Comparison of ENCODE assay signal across 16 mouse cellular contexts in genomic region chr15:78889401-78889853, GRCm38 (mm10). TPM values are rescaled to one million over a fixed set of nuclear protein-coding genes. Genes with fewer than 3 reads are reported as not detected.
A peak's percentile ranks its signal among the peaks of the same experiment; 100 is the strongest.
DNase-seq lines count a peak whose midpoint lies in the region; ATAC-seq and TF ChIP-seq lines count a peak whose summit lies in the region.
"Had no signal": no experiment of that assay in that cellular context is flagged by ENCODE, and none has a peak within 500 bp of the region (broad histone marks: within the 10 kb centered on the region; RNA-seq: fewer than 3 reads in every experiment).

No protein-coding gene starts in this region.

- no peak overlapping the region for H3K9ac ChIP-seq in heart, embryonic 15.5 days
- H3K9ac ChIP-seq in liver, embryonic 15.5 days, result no peak overlapping the region
- H3K9ac ChIP-seq: hindbrain, embryonic 15.5 days; midbrain, embryonic 12.5 days had no signal

- 0 out of 2 replicates have a peak overlapping the region, but pooled peaks have one; percentile 44 for H3K27ac ChIP-seq in heart, embryonic 15.5 days
- no peak overlapping the region for H3K27ac ChIP-seq in liver, embryonic 15.5 days (replicated peaks)
- H3K27ac ChIP-seq: hindbrain, embryonic 15.5 days; left cerebral cortex, adult 2 months; midbrain, embryonic 12.5 days had no signal

- H3K4me3 ChIP-seq in heart, embryonic 15.5 days, result no peak overlapping the region
- 0 out of 2 replicates have a peak overlapping the region, but pooled peaks have one; percentile 29 for H3K4me3 ChIP-seq in E14TG2a.4 (replicated peaks; ENCODE audit: low read length)
- no peak overlapping the region for H3K4me3 ChIP-seq in liver, embryonic 15.5 days (replicated peaks)
- H3K4me3 ChIP-seq: hindbrain, embryonic 15.5 days; left cerebral cortex, adult 2 months; midbrain, embryonic 12.5 days had no signal

- 38% methylated on average over 13 of the region's 13 CpGs for WGBS in heart, embryonic 15.5 days
- 30% methylated on average over 13 of the region's 13 CpGs for WGBS in liver, embryonic 15.5 days (ENCODE audit: insufficient replicate concordance)

- no peak overlapping the region for H3K4me2 ChIP-seq in heart, embryonic 15.5 days
- peak overlapping the region; percentile 29 for H3K4me2 ChIP-seq in liver, embryonic 15.5 days
- H3K4me2 ChIP-seq: hindbrain, embryonic 15.5 days; midbrain, embryonic 12.5 days had no signal

- peaks cover 65% of the 10 kb centered on the region for H3K36me3 ChIP-seq in heart, embryonic 15.5 days
- H3K36me3 ChIP-seq in E14TG2a.4 (ENCODE audit: insufficient read depth, low read length), result peaks cover 97% of the 10 kb centered on the region
- H3K36me3 ChIP-seq in liver, embryonic 15.5 days (replicated peaks), result peaks cover 74% of the 10 kb centered on the region

- TF ChIP-seq CTCF in E14TG2a.4 (conservative IDR thresholded peaks at IDR 0.05; ENCODE audit: low read length), result no peak

- intact Hi-C loops in heart, postnatal 25 days (cut with DNase I), result no loop called here

- no peak for ATAC-seq in heart, embryonic 15.5 days (replicated peaks; ENCODE audit: insufficient number of reproducible peaks, insufficient read depth, low FRiP score, low read depth)
- peak; percentile 50 for ATAC-seq in liver, embryonic 15.5 days (ENCODE audit: insufficient read depth)

- no peaks in the 10 kb centered on the region for H3K27me3 ChIP-seq in heart, embryonic 15.5 days
- H3K27me3 ChIP-seq in E14TG2a.4 (ENCODE audit: insufficient read depth, low read length), result no peaks in the 10 kb centered on the region
- H3K27me3 ChIP-seq in liver, embryonic 15.5 days, result no peaks in the 10 kb centered on the region
- H3K27me3 ChIP-seq: CH12.LX; hindbrain, embryonic 15.5 days; midbrain, embryonic 12.5 days had no signal

- H3K4me1 ChIP-seq in heart, embryonic 15.5 days (replicated peaks), result peaks cover 40% of the 10 kb centered on the region
- H3K4me1 ChIP-seq in E14TG2a.4 (replicated peaks; ENCODE audit: low read depth, low read length), result peaks cover 62% of the 10 kb centered on the region
- H3K4me1 ChIP-seq in liver, embryonic 15.5 days (replicated peaks), result peaks cover 51% of the 10 kb centered on the region

- H3K9me3 ChIP-seq in heart, embryonic 15.5 days (replicated peaks), result no peaks in the 10 kb centered on the region
- no peaks in the 10 kb centered on the region for H3K9me3 ChIP-seq in E14TG2a.4 (ENCODE audit: low read length)
- H3K9me3 ChIP-seq in liver, embryonic 15.5 days (replicated peaks), result no peaks in the 10 kb centered on the region
- H3K9me3 ChIP-seq: hindbrain, embryonic 15.5 days; midbrain, embryonic 12.5 days had no signal

- DNase-seq in heart, postnatal 25 days (ENCODE audit: low spot score), result no peak
- DNase-seq in ZHBTc4 (ENCODE audit: low read depth, low spot score), result peak; percentile 69
- DNase-seq in adrenal gland, adult 8-10 months, result no peak
- no peak for DNase-seq in spleen, postnatal 14 days (ENCODE audit: low spot score in 2 of 2)
- DNase-seq in adipocyte (ENCODE audit: low spot score), result no peak
- DNase-seq: cerebellum, adult 11 months; thymus, postnatal 36 days had no signal

RNA-seq across cellular contexts. Expression of gene Gm49510, which starts 10.0 kb away (rescaled TPM):
- 0.53 TPM in 1 of 2 replicates, not detected in the other for polyA plus RNA-seq in heart, embryonic 15.5 days (2015; fragmentation: Nextera tagmentation; extraction: Ambion mirVana)
- under 1 TPM in 1 of 2 experiments, not detected in 1; 0.18 TPM for total RNA-seq in heart, postnatal 25 days (2021)
- 0.08 and 0.26 TPM in 2 replicates for polyA plus RNA-seq in liver, embryonic 15.5 days (2015; fragmentation: Nextera tagmentation; extraction: Ambion mirVana)
- total RNA-seq in adrenal gland, adult 8-10 months (2022), result under 1 TPM in 1 of 4 experiments, not detected in 3; 0.45 TPM
- total RNA-seq: left cerebral cortex, adult 2 months had no signal
- polyA plus RNA-seq: hindbrain, embryonic 15.5 days; small intestine, adult 2 months had no signal

RNA-seq across cellular contexts. Expression of gene Sh3bp1, which starts 10.1 kb away (rescaled TPM):
- polyA plus RNA-seq in heart, embryonic 15.5 days (2015; fragmentation: Nextera tagmentation; extraction: Ambion mirVana), result 15.1 and 24.5 TPM in 2 replicates
- 1 to 10 TPM; 4.1 to 4.8 TPM for total RNA-seq in heart, postnatal 25 days (2021)
- 14.4 and 15.3 TPM in 2 replicates for polyA plus RNA-seq in liver, embryonic 15.5 days (2015; fragmentation: Nextera tagmentation; extraction: Ambion mirVana)
- 10 to 100 TPM in 2 of 4 experiments, 1 to 10 TPM in 2; 8.5 to 23.0 (median 15.2) TPM for total RNA-seq in adrenal gland, adult 8-10 months (2022)

RNA-seq across cellular contexts. Expression of gene Gga1, which starts 12.4 kb away (rescaled TPM):
- polyA plus RNA-seq in heart, embryonic 15.5 days (2015; fragmentation: Nextera tagmentation; extraction: Ambion mirVana), result 39.7 and 48.4 TPM in 2 replicates
- 10 to 100 TPM; 41.6 to 43.8 TPM for total RNA-seq in heart, postnatal 25 days (2021)
- polyA plus RNA-seq in liver, embryonic 15.5 days (2015; fragmentation: Nextera tagmentation; extraction: Ambion mirVana), result 21.4 and 23.6 TPM in 2 replicates
- total RNA-seq in adrenal gland, adult 8-10 months (2022), result 10 to 100 TPM; 57.9 to 79.2 (median 66.5) TPM

RNA-seq across cellular contexts. Expression of gene Pdxp, which starts 24.3 kb away (rescaled TPM):
- polyA plus RNA-seq in heart, embryonic 15.5 days (2015; fragmentation: Nextera tagmentation; extraction: Ambion mirVana), result 16.2 and 20.4 TPM in 2 replicates
- total RNA-seq in heart, postnatal 25 days (2021), result 1 to 10 TPM in 1 of 2 experiments, under 1 TPM in 1; 0.75 to 1.4 TPM
- 5.4 and 5.6 TPM in 2 replicates for polyA plus RNA-seq in liver, embryonic 15.5 days (2015; fragmentation: Nextera tagmentation; extraction: Ambion mirVana)
- 1 to 10 TPM; 4.6 to 8.6 (median 5.9) TPM for total RNA-seq in adrenal gland, adult 8-10 months (2022)

RNA-seq across cellular contexts. Expression of gene Lgals2, which starts 34.1 kb away (rescaled TPM):
- polyA plus RNA-seq in heart, embryonic 15.5 days (2015; fragmentation: Nextera tagmentation; extraction: Ambion mirVana), result 0.43 and 0.45 TPM in 2 replicates
- total RNA-seq in heart, postnatal 25 days (2021), result under 1 TPM; 0.62 to 0.64 TPM
- polyA plus RNA-seq in liver, embryonic 15.5 days (2015; fragmentation: Nextera tagmentation; extraction: Ambion mirVana), result 7.7 and 9.5 TPM in 2 replicates
- total RNA-seq in adrenal gland, adult 8-10 months (2022), result not detected
- total RNA-seq: CH12.LX; left cerebral cortex, adult 2 months; neutrophil, adult 5-6 weeks had no signal
- polyA plus RNA-seq: hindbrain, embryonic 15.5 days; midbrain, embryonic 12.5 days had no signal
